Mouse (Mus musculus): ENCODE data around the gene Trmt112. TPM values are rescaled to one million over a fixed set of nuclear protein-coding genes. Genes with fewer than 3 reads are reported as not detected.

Gene Trmt112
- polyA plus RNA-seq, 2 experiments, result 163 to 164 TPM

DNA sequence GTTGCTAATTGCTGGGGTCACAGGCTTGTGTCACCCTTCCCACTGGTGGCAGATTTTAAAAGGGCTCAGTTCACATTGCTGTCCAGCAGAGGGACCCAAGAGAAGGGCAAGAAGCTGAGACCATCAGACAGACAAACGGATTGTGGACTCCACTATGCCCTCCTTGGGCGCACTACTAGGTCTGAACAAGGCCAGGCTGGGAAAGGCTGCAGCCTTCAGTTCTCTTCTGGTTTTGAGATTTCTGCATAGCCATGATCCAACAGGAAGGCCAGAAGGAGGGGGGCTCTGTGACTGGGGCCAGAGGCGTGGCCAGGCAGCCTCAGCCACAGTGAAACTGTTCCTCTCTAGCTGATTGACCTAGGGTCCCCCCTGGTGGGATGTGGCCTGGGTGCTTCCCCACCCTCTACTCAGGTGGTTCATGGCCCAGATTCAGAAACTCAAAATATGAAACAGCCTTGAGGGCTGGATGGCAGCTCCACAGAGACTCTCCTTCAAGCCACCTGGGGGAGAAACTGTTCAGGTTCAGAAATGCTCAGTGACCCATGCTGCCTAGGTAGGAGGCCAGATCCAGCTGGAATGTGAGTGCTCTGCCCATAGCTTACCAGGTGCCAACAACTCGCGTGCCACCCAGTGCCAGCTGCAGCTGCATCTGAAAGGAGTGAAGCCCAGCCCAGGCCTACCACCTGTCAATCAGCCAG is 37.8 kb upstream of the Trmt112 start:
- no peaks in the 10 kb centered on the region for H3K4me1 ChIP-seq (ENCODE audit: control insufficient read depth, insufficient read depth, low read length)
- H3K9ac ChIP-seq (ENCODE audit: low read depth, low read length, severe bottlenecking), result no peak overlapping the region
- no peak for TF ChIP-seq POLR2A (IDR thresholded peaks at IDR 0.05; ENCODE audit: borderline replicate concordance, extremely low read depth, insufficient read depth, insufficient read length)
- no peak overlapping the region for H3K4me3 ChIP-seq (replicated peaks; ENCODE audit: low read length)
- H3K27me3 ChIP-seq (ENCODE audit: control insufficient read depth, insufficient read depth, low read length), result no peaks in the 10 kb centered on the region
- 56% methylated on average over 5 of the region's 5 CpGs for WGBS
- no peak overlapping the region for H3K27ac ChIP-seq (replicated peaks; ENCODE audit: low read depth, low read length)
- no peak for DNase-seq (ENCODE audit: low spot score)
- no peak for ATAC-seq (ENCODE audit: low FRiP score, low read depth)
- H3K9me3 ChIP-seq (ENCODE audit: control insufficient read depth, low read length), result no peaks in the 10 kb centered on the region
- no peaks in the 10 kb centered on the region for H3K36me3 ChIP-seq (ENCODE audit: control insufficient read depth, insufficient read depth, low read length)
- no peak overlapping the region for H3K4me2 ChIP-seq (replicated peaks; ENCODE audit: low read depth, low read length, severe bottlenecking)

DNA sequence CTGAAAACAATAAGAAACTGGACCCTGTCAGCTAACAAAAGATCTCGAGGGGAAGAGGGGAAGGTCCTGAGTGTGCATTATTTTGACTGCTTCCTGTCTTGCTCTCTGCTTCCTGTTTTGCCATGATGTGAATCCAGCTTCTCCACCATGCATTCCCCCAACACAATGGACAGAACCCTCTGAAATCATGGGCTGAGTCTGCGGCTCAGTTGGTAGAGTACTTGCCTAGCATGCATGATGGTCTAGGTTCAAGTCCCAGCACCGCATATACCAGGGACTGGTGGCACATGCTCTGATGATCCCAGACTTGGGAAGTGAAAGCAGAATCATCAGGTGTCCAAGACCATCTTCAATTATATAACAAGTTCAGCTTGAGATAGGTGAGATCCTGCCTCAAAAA is 36.8 kb upstream of the Trmt112 start:
- Histone ChIP-seq H3K9me3 (ENCODE audit: control insufficient read depth, low read length) (no peaks in the 10 kb centered on the region), H3K4me2 (replicated peaks; ENCODE audit: low read depth, low read length, severe bottlenecking) (no peak overlapping the region), H3K9ac (ENCODE audit: low read depth, low read length, severe bottlenecking) (no peak overlapping the region), H3K4me1 (ENCODE audit: control insufficient read depth, insufficient read depth, low read length) (no peaks in the 10 kb centered on the region), H3K36me3 (ENCODE audit: control insufficient read depth, insufficient read depth, low read length) (no peaks in the 10 kb centered on the region), H3K27ac (replicated peaks; ENCODE audit: low read depth, low read length) (no peak overlapping the region), H3K27me3 (ENCODE audit: control insufficient read depth, insufficient read depth, low read length) (no peaks in the 10 kb centered on the region), H3K4me3 (replicated peaks; ENCODE audit: low read length) (no peak overlapping the region)
- ATAC-seq (ENCODE audit: low FRiP score, low read depth) (no peak), DNase-seq (ENCODE audit: low spot score) (no peak)
- 78% methylated on average over 3 of the region's 3 CpGs for WGBS
- no peak for TF ChIP-seq POLR2A (IDR thresholded peaks at IDR 0.05; ENCODE audit: borderline replicate concordance, extremely low read depth, insufficient read depth, insufficient read length)

DNA sequence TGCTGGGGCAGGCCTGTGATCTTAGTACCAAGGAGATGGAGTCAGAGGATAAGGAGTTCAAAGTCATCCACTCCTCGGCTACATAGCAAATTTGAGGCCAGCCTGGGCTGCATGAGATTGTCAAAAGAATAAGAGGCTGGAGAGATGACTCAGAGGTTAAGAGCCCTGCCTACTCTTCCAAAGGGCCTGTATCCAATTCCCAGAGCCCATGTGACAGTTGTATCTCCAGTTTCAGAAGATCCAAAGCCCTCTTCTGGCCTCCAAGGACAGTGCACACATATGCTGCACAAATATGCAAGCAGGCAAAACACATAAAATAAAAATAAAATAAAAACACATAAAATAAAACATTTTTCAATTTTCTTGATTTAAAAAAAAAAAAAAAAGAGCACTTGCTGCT is 35.2 kb upstream of the Trmt112 start:
- TF ChIP-seq POLR2A (IDR thresholded peaks at IDR 0.05; ENCODE audit: borderline replicate concordance, extremely low read depth, insufficient read depth, insufficient read length), result no peak
- no peaks in the 10 kb centered on the region for H3K4me1 ChIP-seq (ENCODE audit: control insufficient read depth, insufficient read depth, low read length)
- H3K27me3 ChIP-seq (ENCODE audit: control insufficient read depth, insufficient read depth, low read length), result no peaks in the 10 kb centered on the region
- H3K9ac ChIP-seq (ENCODE audit: low read depth, low read length, severe bottlenecking), result no peak overlapping the region
- 71% methylated on average over 1 of the region's 1 CpGs for WGBS
- no peak overlapping the region for H3K4me3 ChIP-seq (replicated peaks; ENCODE audit: low read length)
- no peak overlapping the region for H3K27ac ChIP-seq (replicated peaks; ENCODE audit: low read depth, low read length)
- H3K4me2 ChIP-seq (replicated peaks; ENCODE audit: low read depth, low read length, severe bottlenecking), result no peak overlapping the region
- ATAC-seq (ENCODE audit: low FRiP score, low read depth) (no peak), DNase-seq (ENCODE audit: low spot score) (no peak)
- H3K36me3 ChIP-seq (ENCODE audit: control insufficient read depth, insufficient read depth, low read length), result no peaks in the 10 kb centered on the region
- H3K9me3 ChIP-seq (ENCODE audit: control insufficient read depth, low read length), result no peaks in the 10 kb centered on the region

DNA sequence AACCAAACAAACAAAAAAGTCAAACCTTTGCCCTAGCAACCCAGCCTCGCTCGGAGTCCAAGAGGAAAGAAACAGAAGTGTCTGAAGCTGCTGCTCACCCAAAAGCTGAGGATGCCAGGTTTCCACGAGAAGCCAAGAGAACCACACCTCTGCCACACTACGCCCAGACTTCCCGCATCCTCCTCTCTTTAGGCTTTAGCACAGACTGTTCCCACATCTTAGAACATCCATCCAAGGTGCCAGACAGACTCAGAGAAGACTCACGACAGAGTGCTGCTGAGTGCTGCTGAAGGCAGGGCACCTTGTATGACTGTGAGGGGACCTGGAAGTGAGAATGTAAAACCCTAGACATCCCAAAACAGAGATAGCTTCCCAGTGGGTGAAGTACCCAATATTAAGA is 33.7 kb upstream of the Trmt112 start:
- H3K36me3 ChIP-seq (ENCODE audit: control insufficient read depth, insufficient read depth, low read length), result no peaks in the 10 kb centered on the region
- WGBS, result 84% methylated on average over 6 of the region's 6 CpGs
- ATAC-seq (ENCODE audit: low FRiP score, low read depth), result no peak

DNA sequence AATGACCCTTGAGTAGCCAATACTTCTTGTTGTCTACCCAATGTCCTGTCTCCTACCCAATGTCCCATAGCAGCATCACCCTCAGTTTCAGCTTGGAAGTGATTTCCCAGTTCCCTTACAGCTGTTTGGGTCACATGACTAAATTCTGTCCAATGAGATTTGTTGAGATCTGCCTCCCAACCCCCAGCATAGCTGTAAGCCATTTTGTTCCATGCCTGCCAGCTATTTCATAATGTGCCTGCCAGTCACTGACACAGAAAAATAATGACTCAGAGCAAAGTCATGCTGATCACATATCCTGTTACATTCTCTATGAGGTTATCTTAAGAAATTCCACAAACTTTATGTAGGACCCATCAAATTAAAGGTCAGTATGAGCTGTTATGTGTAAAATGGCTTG is 32.7 kb upstream of the Trmt112 start:
- H3K4me1 ChIP-seq (ENCODE audit: control insufficient read depth, insufficient read depth, low read length), result no peaks in the 10 kb centered on the region
- no peaks in the 10 kb centered on the region for H3K27me3 ChIP-seq (ENCODE audit: control insufficient read depth, insufficient read depth, low read length)
- no peak overlapping the region for H3K4me3 ChIP-seq (replicated peaks; ENCODE audit: low read length)
- H3K4me2 ChIP-seq (replicated peaks; ENCODE audit: low read depth, low read length, severe bottlenecking), result no peak overlapping the region
- no peak overlapping the region for H3K27ac ChIP-seq (replicated peaks; ENCODE audit: low read depth, low read length)
- no peak for ATAC-seq (ENCODE audit: low FRiP score, low read depth)
- H3K9ac ChIP-seq (ENCODE audit: low read depth, low read length, severe bottlenecking), result no peak overlapping the region
- no peak for DNase-seq (ENCODE audit: low spot score)
- no peaks in the 10 kb centered on the region for H3K36me3 ChIP-seq (ENCODE audit: control insufficient read depth, insufficient read depth, low read length)
- H3K9me3 ChIP-seq (ENCODE audit: control insufficient read depth, low read length), result peaks cover 4% of the 10 kb centered on the region; the same call in 1 of the 2 replicates
- no peak for TF ChIP-seq POLR2A (IDR thresholded peaks at IDR 0.05; ENCODE audit: borderline replicate concordance, extremely low read depth, insufficient read depth, insufficient read length)

More for the DNA sequence above, 33.7 kb upstream of the Trmt112 start:
- peaks cover 4% of the 10 kb centered on the region; the same call in 1 of the 2 replicates for H3K9me3 ChIP-seq (ENCODE audit: control insufficient read depth, low read length)
- no peak overlapping the region for H3K27ac ChIP-seq (replicated peaks; ENCODE audit: low read depth, low read length)
- TF ChIP-seq POLR2A (IDR thresholded peaks at IDR 0.05; ENCODE audit: borderline replicate concordance, extremely low read depth, insufficient read depth, insufficient read length), result no peak
- DNase-seq (ENCODE audit: low spot score), result no peak
- no peak overlapping the region for H3K4me2 ChIP-seq (replicated peaks; ENCODE audit: low read depth, low read length, severe bottlenecking)
- H3K9ac ChIP-seq (ENCODE audit: low read depth, low read length, severe bottlenecking), result no peak overlapping the region
- no peaks in the 10 kb centered on the region for H3K4me1 ChIP-seq (ENCODE audit: control insufficient read depth, insufficient read depth, low read length)
- no peaks in the 10 kb centered on the region for H3K27me3 ChIP-seq (ENCODE audit: control insufficient read depth, insufficient read depth, low read length)
- H3K4me3 ChIP-seq (replicated peaks; ENCODE audit: low read length), result no peak overlapping the region

All from limb, embryonic 14.5 days (tissue).